Mouse (Mus musculus) ovary, adult 18-20 months (tissue): ENCODE data around the gene Medag.

Experiments
- DNase-seq: peaks from one replicate; pipeline ENCODE4 v3.0.0; 2022; ENCODE audit warnings: low spot score, mixed read lengths

The Medag gene

DNA sequence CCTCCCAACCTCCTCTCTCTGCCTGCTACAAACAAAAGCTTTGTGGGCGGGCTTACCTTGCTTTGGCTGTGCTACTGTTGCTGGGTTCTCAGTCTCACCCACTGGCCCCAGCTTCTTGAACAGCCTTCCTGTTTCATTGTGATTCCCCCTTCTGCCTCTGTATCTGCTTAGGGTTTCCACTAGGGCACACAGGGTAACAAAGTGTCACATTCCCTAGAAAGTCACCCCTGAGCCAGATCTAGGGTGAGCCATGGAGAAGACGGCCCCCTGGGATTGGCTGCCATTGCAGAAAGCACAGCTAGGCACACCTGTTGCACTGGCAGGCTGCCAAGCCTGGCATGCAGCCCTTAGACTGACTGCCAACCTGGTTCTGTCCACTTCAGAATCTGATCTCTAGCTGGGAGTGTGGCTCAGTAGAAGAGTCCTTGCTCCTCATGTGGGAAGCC, 17.3 kb downstream of the Medag start:
- DNase-seq = peak; percentile 30

DNA sequence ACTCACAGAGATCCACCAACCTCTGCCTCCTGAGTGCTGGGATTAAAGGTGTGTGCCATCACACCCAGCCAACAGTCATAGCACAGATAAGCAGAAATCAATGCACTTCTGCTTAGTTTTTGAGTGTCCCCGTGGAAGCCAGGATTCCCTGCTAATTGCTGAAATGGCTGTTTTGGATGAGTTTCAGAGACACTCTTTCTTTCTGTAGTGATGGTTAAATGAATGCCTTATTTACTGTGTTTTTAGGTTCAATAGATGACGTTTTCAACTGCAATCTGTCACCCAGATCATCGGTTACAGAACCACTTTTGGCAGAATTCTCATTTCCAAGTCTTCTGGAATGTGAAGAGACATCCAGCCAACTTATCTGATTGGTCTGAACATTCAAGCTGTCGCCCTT, 18.0 kb downstream of the Medag start:
- DNase-seq = no peak

DNA sequence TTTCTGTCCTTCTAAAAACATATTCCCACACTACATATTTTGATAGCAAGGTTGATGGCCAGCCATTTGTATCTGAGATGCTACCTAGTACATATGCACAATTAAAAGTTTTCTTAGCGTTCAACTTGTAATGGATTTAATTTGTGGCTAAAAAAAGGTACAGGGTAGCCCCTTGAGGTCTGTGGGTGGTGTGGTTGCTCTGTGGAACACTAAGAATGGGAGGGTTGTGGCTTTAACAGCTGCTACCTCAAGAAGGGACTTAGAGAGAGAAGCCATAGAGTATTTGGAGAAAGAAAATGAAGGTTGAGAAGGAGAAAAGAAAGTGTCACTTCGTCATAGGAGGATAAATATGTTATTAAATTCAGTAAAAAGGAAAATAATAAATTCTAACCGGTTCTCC, 19.4 kb downstream of the Medag start:
- no peak for DNase-seq

DNA sequence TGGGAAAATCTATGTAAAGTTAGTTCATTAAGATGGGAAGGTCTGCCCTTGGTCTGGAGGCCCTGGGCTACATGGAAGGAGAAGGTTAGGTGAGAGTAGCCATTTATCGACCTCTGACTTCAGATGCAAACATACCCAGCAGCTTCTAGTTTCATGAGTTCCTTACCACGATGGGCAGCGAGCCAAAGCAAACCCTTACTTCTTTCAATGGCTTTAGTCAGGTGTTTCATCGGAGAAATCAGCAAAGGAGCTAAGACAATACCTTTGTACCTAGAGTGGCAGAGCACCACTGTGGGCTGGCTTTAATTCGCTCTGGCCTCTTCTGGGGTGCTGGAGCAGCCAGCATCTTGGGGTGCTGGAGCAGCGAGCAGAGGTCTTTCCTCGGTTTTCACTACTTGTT, 22.1 kb downstream of the Medag start:
- DNase-seq = no peak

DNA sequence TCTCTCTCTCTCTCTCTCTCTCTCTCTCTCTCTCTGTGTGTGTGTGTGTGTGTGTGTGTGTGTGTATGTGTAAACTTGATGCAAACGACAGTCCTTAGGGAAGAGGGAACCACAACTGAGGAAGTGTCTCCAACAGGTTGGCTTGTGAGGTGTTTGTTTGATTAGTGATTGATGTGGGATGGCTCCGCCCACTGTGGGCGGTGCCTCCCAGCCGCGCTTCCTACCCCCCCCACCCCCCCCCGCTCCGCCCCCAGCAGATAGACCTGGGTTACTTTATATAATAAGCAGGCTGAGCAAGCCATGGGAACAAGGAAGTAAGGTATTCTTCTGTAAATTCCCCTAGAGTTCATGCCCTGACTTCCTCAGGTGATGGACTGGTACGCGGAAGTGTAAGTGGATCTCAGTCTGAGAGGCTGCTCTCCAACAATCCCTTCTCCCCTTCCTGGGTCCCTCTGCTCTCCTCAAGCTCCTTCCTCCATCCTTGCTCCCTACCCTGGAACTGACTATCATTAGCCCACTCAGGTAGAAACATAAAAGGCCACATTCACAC, 22.7 kb downstream of the Medag start:
- DNase-seq = no peak

DNA sequence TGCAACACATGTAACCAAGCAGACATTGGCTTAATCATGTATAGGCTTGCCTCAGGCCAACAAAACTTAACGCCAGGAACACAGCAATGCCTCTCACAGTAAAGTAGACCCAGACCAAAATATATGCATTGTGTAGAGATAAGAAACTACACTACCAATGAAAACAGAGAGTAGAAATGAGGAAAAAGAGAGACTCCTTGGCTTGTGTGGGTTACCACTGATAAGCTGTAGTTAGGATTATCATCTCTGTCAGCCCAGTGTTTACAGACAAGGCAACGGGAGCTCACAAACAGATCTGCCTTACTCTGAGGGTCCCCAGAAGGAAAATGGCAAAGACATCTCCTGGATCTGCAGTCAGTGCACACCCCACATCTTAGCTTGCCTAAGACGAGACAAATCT, 25.0 kb downstream of the Medag start:
- no peak for DNase-seq

DNA sequence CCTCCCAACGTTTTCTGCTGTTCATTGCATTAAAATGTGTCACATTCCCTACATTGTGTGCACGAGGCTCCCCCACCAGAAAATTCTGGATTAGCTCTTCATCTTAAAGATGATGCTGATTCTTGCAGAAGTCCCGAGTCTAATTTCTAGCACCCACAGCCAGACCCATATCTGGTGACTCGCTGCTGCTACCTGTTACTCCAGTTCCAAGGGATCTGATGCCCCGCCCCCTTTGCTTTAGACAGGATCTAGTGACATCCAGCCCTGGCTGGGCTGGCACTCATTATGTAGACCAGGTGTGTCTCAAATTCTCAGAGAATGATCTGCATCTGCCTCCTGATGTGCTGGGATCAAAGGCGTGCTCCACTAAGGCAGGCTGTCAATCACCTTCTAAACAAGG, 25.6 kb downstream of the Medag start:
- no peak for DNase-seq

DNA sequence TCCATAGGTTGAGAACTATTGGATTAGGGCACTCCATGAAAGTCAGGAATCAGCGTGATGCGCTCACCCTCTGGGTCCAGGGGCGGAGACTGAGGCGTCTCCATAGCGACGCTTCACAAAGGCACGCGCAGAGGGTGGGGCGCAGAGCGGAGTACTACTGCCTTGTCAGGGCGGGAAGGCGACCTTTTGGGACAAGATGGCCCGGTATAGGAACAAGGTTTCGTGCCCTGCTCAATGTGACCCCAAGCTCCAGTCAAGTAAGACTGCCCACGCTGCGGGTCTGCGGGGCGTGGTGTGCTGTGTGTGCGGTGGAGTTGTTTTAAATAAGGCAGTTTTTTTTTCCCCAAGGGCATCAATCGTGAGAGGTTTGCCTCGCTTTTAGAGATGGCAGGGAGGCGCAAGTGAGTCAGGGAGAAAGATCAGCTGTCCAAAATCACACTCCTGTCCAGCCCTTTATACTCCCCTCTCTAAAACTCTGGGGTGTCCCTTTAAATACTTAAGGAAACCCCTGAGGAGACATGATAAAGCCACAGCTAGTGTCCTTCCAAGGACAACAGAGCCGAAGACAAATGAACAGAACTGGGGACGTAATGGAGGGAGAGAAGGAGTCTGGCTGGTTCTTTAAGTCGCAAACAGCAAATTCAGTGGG, 28.1 kb downstream of the Medag start, which contains the start of gene Tex26:
TSS of gene Tex26 (plus strand) at position 130 of the 649 bp plus-strand sequence.
- peak; percentile 13 for DNase-seq

DNA sequence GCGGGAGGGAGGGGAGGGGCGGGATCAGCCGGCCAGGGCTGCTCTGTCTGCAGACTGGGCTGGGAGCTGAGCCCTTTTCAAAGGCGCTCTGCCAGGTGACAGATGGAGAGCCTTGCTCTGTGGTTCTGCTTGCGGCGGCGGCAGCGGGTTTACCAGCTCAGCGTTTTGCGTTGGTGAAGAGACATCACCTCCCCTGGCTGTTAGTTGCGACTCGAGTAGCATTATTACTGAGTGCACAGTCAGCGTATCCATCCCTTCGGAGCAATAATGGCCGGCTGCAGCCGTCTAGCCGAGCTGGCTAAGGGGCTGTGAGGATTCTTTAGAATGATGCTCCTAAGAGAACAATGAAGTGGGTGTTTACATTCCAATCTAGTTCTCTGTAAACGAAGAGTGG, 28.6 kb downstream of the Medag start:
- DNase-seq = peak; percentile 35

DNA sequence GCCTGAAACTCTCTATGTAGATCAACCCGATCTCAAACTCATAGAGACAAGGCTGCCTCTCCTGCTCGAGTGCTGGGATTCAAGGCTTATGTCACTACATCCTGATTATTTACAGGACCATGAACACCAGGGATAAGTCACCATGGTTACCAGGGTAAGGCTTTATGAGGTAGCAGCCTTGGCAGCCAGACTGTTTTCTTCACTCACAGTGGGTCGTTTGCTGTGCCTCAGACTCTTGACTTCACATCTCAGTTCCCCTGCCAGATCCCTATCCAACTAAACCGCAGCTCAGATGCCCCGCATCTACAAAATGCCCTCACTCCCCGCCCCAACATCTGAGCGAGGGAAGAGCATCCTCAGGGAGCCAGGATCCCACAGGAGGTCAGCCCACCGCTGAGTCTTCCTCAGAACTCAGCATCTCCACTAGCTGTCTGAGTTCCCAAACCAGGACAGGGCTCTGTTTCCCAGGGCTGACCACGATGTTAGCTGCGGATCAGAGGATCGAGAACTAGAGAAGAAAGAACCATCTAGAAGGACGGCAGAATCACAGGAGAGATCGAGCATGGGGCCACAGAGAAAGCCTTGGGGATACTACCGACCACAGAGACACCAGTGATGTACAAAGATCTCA, 30.2 kb downstream of the Medag start:
- DNase-seq = no peak

DNA sequence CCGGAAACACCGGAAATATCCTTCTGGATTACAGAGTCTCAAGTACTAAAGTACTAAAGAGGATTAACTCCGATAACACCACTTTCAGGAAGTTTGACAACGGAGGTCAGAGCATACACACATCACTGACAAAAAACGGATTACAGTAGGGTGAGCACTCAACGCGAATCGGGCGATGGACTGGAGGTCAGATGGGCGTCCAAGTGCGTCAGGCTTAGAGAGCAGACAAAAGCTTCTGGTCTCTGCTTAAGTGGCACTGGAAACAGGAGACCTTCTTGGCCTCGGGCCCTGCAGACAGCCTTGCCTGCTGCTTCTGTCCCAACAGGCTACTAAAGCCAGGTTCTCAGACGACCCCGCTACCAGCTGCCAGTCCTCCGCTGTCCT, 30.7 kb downstream of the Medag start:
- DNase-seq = no peak

DNA sequence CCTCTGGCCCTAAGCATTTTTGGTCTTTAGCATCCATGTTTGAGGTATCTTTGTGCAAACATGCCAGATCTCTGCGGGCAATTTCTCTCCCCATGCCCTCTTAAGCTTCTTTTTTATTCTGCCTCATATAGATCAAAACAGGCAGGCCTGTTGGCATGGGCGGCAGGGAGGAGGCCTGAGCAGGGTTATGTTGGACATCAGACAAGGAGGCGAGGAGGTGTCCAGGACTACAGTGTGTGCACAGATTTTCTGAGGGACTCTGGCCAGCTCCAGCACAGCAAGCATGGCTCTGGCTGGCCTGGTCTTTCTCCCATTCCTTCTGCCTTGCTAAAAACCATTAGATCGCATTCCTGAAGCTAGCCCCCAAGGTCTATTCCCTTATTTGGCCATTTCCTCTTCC, 32.9 kb downstream of the Medag start:
- DNase-seq = no peak

DNA sequence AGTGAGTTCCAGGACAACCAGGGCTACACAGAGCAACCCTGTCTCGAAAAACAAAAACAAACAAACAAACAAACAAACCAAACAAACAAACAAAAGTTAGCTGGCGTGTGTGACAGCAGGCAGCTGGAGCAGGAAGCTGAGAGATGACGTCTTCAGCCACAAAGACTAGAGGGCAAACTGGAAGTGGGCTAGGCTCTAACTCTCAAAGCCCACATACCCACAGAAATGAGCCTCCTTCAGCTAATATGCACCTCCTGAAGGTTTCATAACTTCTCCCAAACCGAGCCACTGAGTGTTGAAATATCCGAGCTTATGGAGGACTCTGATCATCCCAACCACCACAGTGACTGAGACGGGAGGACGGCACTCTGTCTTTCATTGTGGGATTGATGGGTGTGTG, 34.9 kb downstream of the Medag start:
- no peak for DNase-seq

DNA sequence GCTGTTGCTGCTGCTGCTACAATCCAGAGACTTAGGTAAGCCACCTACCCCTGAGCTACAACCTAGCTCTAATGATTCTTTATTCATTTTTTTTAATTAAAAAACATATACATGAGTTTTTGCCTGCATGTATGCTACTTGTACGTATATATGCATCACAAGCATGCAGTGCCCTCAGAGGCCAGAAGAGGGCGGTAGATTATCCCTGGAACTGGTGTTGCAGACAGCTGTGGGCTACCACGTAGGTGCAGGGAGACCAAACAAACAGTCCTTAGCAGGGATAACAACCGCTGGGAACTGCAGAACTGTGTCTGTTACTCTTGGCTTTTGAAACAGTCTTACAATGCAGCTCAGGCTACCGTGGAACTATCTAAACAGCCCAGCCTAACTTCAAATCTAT, 36.2 kb downstream of the Medag start:
- DNase-seq = no peak

DNA sequence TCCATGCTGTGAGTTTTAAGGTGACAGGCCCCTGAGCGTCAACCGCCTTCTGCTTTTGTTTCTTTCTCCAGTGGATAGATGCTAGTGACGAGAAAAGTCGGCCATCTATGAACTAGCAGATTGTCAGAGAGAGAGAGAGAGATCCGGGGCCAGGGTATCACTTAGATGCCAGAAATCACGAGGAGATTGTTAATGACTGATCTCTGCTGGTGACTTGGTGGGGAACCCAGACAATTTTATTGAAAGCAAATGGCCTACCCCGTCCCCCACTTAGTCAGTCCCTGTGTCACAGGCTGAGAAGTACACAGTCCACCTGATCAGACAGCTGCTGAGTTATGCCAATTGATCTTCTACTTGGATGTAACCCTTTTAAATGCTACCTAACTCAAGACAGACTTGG, 37.9 kb downstream of the Medag start:
- no peak for DNase-seq

DNA sequence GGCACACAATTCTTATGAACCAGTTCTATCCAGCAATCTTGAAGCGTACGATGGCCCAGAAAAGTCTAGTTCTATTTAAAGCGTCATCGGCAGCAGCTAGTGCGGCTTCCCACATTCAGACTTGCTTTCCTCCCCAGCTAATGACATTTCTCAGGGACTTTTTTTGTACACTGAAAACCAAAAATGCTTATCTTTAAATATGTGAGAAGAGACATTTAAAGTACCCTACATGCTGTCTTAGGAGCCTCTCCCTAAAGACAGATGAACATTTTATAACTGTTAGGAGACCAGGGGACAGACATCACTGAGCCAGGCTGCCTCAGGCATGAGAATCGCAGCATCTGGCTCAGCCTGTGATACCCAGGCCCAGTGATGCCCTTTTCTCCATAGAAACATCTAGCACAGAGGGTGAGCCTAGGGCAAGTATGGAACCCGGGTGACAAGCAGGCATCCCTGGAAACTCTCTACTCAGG, 39.7 kb downstream of the Medag start:
- no peak for DNase-seq

DNA sequence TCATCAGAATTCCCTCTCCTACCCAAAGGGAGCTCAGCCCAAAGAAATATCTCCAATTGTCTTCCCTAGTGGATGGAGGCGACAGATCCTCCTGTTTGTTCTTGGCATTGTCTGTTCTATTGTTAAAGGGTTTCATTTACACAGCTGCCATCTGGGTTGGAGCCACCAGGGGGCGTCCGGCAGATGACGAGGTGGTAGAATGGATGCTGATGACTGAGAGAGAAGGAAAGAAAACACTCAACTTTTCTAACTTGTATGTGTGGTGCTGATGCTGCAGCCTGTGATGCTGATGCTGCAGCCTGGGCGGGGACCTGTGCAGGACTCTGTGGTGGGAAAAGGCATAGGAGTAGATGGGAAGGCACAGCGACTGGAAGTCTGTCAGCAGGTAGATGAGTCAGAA, 42.7 kb downstream of the Medag start:
- peak; percentile 10 for DNase-seq

DNA sequence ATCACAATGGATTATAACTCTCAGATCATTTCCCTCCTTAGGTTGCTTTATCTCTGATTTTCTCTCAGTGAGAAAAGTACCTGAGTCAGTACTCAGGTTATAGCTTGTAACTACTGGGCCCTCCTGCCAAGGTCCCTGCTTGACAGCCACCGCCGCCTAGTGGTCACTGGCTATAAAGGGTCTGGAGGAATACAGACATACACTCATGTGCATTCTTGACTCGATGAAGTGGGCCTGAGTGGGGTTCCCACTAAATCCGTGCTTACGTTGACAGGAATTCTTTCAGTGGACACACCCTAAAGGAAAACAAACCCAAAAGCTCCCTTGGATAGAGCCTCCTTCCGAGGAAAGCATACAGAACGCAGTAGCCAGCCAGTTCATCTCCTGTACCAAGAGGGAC, 45.0 kb downstream of the Medag start:
- DNase-seq = no peak

DNA sequence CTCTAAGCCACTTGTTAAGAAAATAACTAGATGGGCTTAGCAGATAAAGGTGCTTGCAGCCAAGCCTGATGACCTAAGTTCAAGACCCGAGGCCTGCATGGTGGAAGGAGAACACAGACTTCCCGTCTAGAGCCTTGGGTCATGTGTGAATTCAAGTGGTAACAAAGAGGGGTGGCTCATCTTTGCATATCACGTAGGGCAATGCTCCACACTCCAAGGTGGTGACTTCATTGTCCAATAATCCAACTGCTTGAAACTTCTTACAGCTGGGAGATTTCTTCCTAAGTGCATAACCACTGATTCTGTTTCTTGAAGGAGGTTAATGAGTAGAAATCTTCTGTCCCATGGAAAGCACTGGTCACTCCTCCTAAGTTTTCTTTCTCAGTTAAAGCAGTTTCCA, 50.5 kb downstream of the Medag start:
- DNase-seq = no peak

DNA sequence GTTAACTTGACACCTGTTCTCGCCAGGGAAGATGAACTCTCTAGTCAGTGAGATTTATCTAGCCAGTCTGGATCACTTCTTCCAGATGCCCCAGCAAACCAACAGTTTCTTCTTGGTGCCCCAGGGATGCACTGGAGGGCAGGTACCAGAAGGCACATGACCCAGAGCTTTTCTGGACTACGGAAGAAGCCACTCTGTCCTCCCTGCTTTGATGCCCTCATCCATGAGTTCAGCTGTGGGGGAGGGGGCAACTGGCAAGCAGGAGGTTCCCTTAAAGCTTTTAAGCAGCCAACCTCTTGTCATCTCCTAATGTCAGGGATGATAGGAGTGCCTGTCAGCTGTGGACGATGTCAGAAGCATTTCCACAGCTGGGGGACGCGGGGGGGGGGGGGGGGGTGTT, 53.8 kb downstream of the Medag start:
- no peak for DNase-seq

DNA sequence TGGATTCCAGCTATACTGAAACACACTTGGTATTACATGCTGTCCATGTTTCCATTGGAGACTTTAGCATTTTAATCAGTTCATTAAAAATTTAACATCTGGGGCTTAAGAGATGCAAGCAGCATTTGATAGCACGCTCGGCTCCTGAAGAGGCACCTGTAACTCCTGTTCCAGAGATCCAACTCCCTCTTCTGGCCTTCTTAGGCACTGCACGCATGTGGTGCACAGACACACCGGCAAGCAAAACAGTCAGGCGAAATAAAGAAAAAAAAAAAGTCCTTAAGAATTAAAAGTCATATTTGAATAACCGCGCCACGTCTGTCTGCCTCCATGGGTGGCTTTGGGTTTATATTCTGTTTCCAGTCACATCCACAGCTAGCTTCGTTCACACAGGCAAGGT, 62.6 kb downstream of the Medag start:
- DNase-seq = no peak

DNA sequence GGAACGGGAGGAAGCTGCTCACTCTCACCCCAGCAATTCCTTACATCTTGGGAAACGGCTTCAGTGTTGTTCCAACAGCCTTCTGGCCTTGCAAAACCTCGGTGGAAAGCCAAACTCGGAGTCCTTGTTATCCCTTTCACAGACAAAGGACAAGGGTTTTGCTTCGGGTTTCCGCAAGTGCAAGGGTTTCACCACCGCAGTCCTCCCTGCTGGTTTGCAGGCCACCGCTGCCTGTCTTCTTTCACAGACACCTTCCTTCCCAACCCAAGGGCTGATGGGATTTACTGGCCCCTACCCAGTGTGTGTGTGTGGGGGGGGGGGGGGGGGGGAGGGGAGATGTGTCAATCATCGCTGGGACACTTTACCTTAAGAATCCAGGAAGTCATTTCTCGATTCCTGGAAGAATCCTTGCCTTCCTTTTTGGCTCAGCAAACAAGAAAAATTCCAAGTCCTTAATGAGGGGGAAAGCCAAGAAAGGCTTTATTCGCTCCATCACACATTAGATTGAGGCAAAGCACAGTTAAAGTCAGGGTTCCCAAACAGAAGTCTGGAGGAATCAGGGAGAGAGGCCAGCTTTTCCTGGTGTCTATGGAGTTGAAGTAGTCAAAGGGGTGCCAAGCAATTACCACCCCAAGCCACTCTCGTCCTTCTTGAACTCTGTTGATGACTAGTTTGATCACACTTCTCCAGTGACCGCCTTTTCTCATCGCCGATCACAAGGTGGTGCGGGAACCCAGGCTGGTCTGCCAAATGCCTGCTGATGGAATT, 63.3 kb downstream of the Medag start:
- DNase-seq = no peak
